Mouse (Mus musculus) heart, postnatal 0 days (tissue): ENCODE measurements around the gene Rnf144b.
A peak's percentile ranks its signal among the peaks of the same experiment; 100 is the strongest.

Experiments used
- CTCF ChIP-seq: IDR thresholded peaks from 2 replicates; pipeline ENCODE4 v1.5.1; 2016; ENCODE audit warnings: antibody characterized with exemption, control low read depth, low read depth
- EP300 ChIP-seq: IDR thresholded peaks from 2 replicates; pipeline ENCODE4 v1.6.1; 2016; ENCODE audit warnings: antibody characterized with exemption, low read depth

DNA sequence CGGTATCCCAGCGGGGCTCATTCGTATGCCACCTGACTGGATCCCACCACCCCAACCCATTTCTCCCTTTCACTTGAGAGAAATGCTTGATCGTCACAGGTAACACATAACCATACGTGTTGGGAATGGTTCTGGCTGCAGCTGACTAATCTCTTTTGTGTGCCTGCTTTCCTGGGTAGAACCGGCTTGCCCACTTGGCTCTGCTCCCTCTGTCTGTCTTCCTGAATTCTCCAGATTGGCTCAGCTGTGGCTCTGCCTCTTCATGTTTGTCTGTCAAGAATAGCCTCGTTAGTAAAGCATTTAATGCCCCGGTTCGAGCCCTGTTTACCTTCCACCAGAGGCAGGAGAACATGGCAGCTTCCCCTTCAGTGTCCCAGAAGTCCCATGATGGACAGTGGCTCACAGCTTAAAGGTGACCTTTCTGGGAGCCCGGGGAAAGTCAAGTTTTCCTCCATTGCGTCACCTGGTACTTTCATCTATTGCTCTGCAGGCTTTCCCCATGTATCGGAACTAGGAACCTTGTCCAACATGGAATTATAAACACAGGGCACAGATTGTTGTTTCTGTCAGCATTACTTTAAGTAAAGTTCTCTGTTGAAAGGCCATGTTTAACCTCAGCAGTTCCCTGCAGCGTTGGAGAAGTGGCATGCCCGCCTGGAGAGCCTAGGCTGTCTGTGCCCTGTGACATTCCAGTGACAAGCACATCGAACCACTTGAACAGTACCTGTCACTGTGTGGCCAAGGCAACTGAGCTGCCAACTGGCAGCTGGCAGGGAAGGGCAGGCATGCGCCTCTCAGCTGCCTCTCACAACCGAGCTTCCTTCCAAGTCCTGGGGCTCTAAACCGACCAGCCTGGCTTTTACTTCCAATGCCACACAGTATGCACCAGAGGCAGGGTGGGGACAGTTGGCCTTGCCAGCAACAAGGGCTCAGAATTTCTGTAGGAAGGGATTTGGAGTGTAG lies 101.4 kb downstream of the Rnf144b start:
- TF ChIP-seq CTCF (no peak), EP300 (peak; percentile 66; the same call in 1 of the 2 replicates)
